ENCODE assay signal across 8 mouse cellular contexts in genomic region chr19:59387178-59387577, GRCm38 (mm10). TPM values are rescaled to one million over a fixed set of nuclear protein-coding genes. Genes with fewer than 3 reads are reported as not detected.
DNase-seq lines count a peak whose midpoint lies in the region; ATAC-seq and TF ChIP-seq lines count a peak whose summit lies in the region.

No protein-coding gene starts in this region.

- intact Hi-C loops in left cerebral cortex, adult 2 months (cut with DNase I) = loop anchor here (10.0 kb wide), 2 partner anchors 758 to 1028 kb away; no protein-coding TSS in a partner anchor
- intact Hi-C loops in left cerebral cortex, postnatal 4 days (cut with DNase I) = no loop called here

- no peak for TF ChIP-seq POLR2A in MEL (IDR thresholded peaks at IDR 0.05; ENCODE audit: control insufficient read depth in 1 of 2, insufficient read depth in 1 of 2, low read depth in 1 of 2, low read length in 2 of 2, poor library complexity in 1 of 2)

- no peaks in the 10 kb centered on the region for H3K9me3 ChIP-seq in MEL (replicated peaks; ENCODE audit: insufficient read depth, low read length)
- no peaks in the 10 kb centered on the region for H3K9me3 ChIP-seq in intestine, embryonic 15.5 days

- H3K27me3 ChIP-seq in MEL (ENCODE audit: control insufficient read depth in 1 of 2, insufficient read depth in 2 of 2, low read length in 2 of 2) = no peaks in the 10 kb centered on the region
- no peaks in the 10 kb centered on the region for H3K27me3 ChIP-seq in intestine, embryonic 15.5 days (replicated peaks)

- peak; percentile 56 for TF ChIP-seq RAD21 in MEL (IDR thresholded peaks at IDR 0.05; ENCODE audit: low read depth, low read length)

- no peak overlapping the region for H3K9ac ChIP-seq in MEL (ENCODE audit: control insufficient read depth, low read depth, low read length, poor library complexity, severe bottlenecking)
- H3K9ac ChIP-seq in intestine, embryonic 15.5 days = no peak overlapping the region

- peaks cover 0 to 19% of the 10 kb centered on the region in 2 experiments; a peak in 2 of 4 replicates for H3K36me3 ChIP-seq in MEL (ENCODE audit: control insufficient read depth in 1 of 2, insufficient read depth in 2 of 2, low read length in 2 of 2)
- no peaks in the 10 kb centered on the region for H3K36me3 ChIP-seq in intestine, embryonic 15.5 days

- peak; percentile 83 for TF ChIP-seq CTCF in left cerebral cortex, adult 2 months (IDR thresholded peaks at IDR 0.05)
- TF ChIP-seq CTCF in MEL (IDR thresholded peaks at IDR 0.05 in 2 of 3, conservative IDR thresholded peaks at IDR 0.05 in 1 of 3; ENCODE audit: control insufficient read depth in 1 of 3, insufficient read depth in 1 of 3, low read depth in 2 of 3, low read length in 3 of 3, poor library complexity in 1 of 3, severe bottlenecking in 1 of 3) = peak; percentile 20 to 56 (median 45); a peak in 5 of 6 replicates

- ATAC-seq in cerebellum, adult (ENCODE audit: insufficient number of reproducible peaks, low FRiP score, low TSS enrichment) = no peak
- 0 out of 2 replicates have a peak, but pooled peaks have one; percentile 60 for ATAC-seq in megakaryocyte-erythroid progenitor cell, adult 5-6 weeks (replicated peaks; ENCODE audit: low FRiP score, low TSS enrichment, poor library complexity, severe bottlenecking)
- no peak for ATAC-seq in intestine, embryonic 15.5 days

- H3K79me2 ChIP-seq in MEL (ENCODE audit: control insufficient read depth, insufficient read depth, low read length, poor library complexity) = no peaks in the 10 kb centered on the region

- H3K4me1 ChIP-seq in MEL (ENCODE audit: control insufficient read depth in 1 of 2, insufficient read depth in 2 of 2, low read length in 2 of 2) = peaks cover 16 to 26% of the 10 kb centered on the region in 2 experiments
- H3K4me1 ChIP-seq in intestine, embryonic 15.5 days (replicated peaks) = 0 out of 2 replicates have a peak, but pooled peaks cover 6% of the 10 kb centered on the region

- H3K4me3 ChIP-seq in left cerebral cortex, adult 2 months = no peak overlapping the region
- no peak overlapping the region for H3K4me3 ChIP-seq in MEL (ENCODE audit: control insufficient read depth in 1 of 2, insufficient read depth in 1 of 2, low read depth in 2 of 2, low read length in 2 of 2)
- no peak overlapping the region for H3K4me3 ChIP-seq in intestine, embryonic 15.5 days (replicated peaks)

- H3K4me2 ChIP-seq in intestine, embryonic 15.5 days (replicated peaks) = no peak overlapping the region

- peak; percentile 54 to 65 for DNase-seq in cerebellum, postnatal 14 days
- peak in 1 of 2 experiments; percentile 37 for DNase-seq in left cerebral cortex, adult 2 months (ENCODE audit: extremely low spot score in 1 of 2, low spot score in 2 of 2)
- DNase-seq in left cerebral cortex, postnatal 4 days = no peak
- no peak for DNase-seq in MEL (ENCODE audit: low read depth, low spot score)
- DNase-seq in frontal cortex, postnatal 25 days (ENCODE audit: low spot score in 2 of 2) = peak; percentile 14 to 34

- H3K27ac ChIP-seq in left cerebral cortex, adult 2 months = no peak overlapping the region
- no peak overlapping the region for H3K27ac ChIP-seq in MEL (ENCODE audit: control insufficient read depth, low read depth, low read length)
- no peak overlapping the region for H3K27ac ChIP-seq in intestine, embryonic 15.5 days

- 45% methylated on average over 1 of the region's 1 CpGs for WGBS in intestine, embryonic 15.5 days

- TF ChIP-seq EP300 in MEL (IDR thresholded peaks at IDR 0.05; ENCODE audit: low read depth in 1 of 2, low read length in 2 of 2) = no peak

TF ChIP-seq in MEL, 35 proteins besides CTCF, POLR2A, EP300 and RAD21:
- TF ChIP-seq ZNF384 (IDR thresholded peaks at IDR 0.05; ENCODE audit: low read depth, low read length) (no peak), SMC3 (IDR thresholded peaks at IDR 0.05; ENCODE audit: low read depth, low read length) (peak; percentile 55), JUND (IDR thresholded peaks at IDR 0.05; ENCODE audit: low read depth, low read length) (no peak), ETS1 (IDR thresholded peaks at IDR 0.05; ENCODE audit: low read depth, low read length) (no peak), ZMIZ1 (IDR thresholded peaks at IDR 0.05; ENCODE audit: low read depth, low read length) (no peak), TCF12 (IDR thresholded peaks at IDR 0.05; ENCODE audit: low read depth, low read length) (no peak)

RNA-seq across cellular contexts. Expression of gene Pdzd8, which starts 41.6 kb away (rescaled TPM):
- 10 to 100 TPM; 58.0 to 58.1 TPM for total RNA-seq in left cerebral cortex, adult 2 months (2021)
- 10 to 100 TPM; 49.5 to 49.6 TPM for total RNA-seq in left cerebral cortex, postnatal 4 days (2021)
- total RNA-seq in MEL (2012; rRNA removed) = 49.8 and 52.1 TPM in 2 replicates
- 100 to 1,000 TPM in 1 of 2 experiments, 10 to 100 TPM in 1; 46.4 to 137 TPM for polyA plus RNA-seq in MEL (2012; ENCODE audit: insufficient read depth in 1 of 2, insufficient read length in 2 of 2, low read depth in 1 of 2, low replicate concordance in 2 of 2, missing spikeins in 1 of 2)
- total RNA-seq in megakaryocyte-erythroid progenitor cell, adult 5-6 weeks (2014; fragmentation: Nextera tagmentation) = 31.9 and 35.1 TPM in 2 replicates
- total RNA-seq in megakaryocyte-erythroid progenitor cell, adult 5-6 weeks (2017) = 35.5 and 41.3 TPM in 2 replicates
- polyA plus RNA-seq in intestine, embryonic 15.5 days (2015; fragmentation: Nextera tagmentation; extraction: Ambion mirVana) = 9.7 and 10.1 TPM in 2 replicates

Comparison
In these comparisons a context has a peak if more than half of its experiments do, and no peak if none do; other contexts are left out.
1. DNase-seq: peak in cerebellum, postnatal 14 days (2 of 2) and frontal cortex, postnatal 25 days (2 of 2); none in left cerebral cortex, postnatal 4 days (single experiment) and MEL (single experiment).